Mouse (Mus musculus) heart, postnatal 14 days (tissue): Measurements from ENCODE around the gene Nrip3. TPM values are rescaled to one million over a fixed set of nuclear protein-coding genes. Genes with fewer than 3 reads are reported as not detected.
A peak's percentile ranks its signal among the peaks of the same experiment; 100 is the strongest.

Experiments used
- DNase-seq, 2 experiments: peaks; one replicate each; pipeline ENCODE4 v3.0.0; 2021 to 2022
- intact Hi-C: fragments of 180-260 bp; cut with DNase I; formaldehyde crosslinking; loops from one replicate; pipeline ENCODE4 v1.15.1; 2025
- total RNA-seq, 2 experiments: library from RNA; stranded (reverse); gene quantifications; 2 replicates each; pipeline ENCODE4 v1.2.3; 2021

The Nrip3 gene
- total RNA-seq, 2 experiments from 2014 or later = 0.20 to 0.29 TPM

GRCm38 (mm10) chr7:109768699-109769383, 13.0 kb downstream of the Nrip3 start:
- intact Hi-C loops = no loop called here
- DNase-seq = no peak

GRCm38 (mm10) chr7:109767575-109768350, 14.1 kb downstream of the Nrip3 start:
- intact Hi-C loops = no loop called here
- no peak for DNase-seq

- no peak for DNase-seq
- intact Hi-C loops = no loop called here
Measured at GRCm38 (mm10) chr7:109764009-109764408, 17.8 kb downstream of the Nrip3 start.

GRCm38 (mm10) chr7:109756291-109756690, 25.5 kb downstream of the Nrip3 start:
- intact Hi-C loops = no loop called here
- no peak for DNase-seq

- intact Hi-C loops = no loop called here
- no peak for DNase-seq
Measured at GRCm38 (mm10) chr7:109754034-109754433, 27.8 kb downstream of the Nrip3 start.

- peak; percentile 84 to 87 for DNase-seq
- intact Hi-C loops = no loop called here
Measured at GRCm38 (mm10) chr7:109752008-109752925, 29.6 kb downstream of the Nrip3 start, which contains the start of gene Tmem9b. Gene Tmem9b, minus strand, starts transcription at chr7:109752875.

- DNase-seq = no peak
- intact Hi-C loops = no loop called here
Measured at GRCm38 (mm10) chr7:109751427-109752007, 30.3 kb downstream of the Nrip3 start.

GRCm38 (mm10) chr7:109747747-109748146, 34.1 kb downstream of the Nrip3 start:
- no peak for DNase-seq
- intact Hi-C loops = no loop called here

- DNase-seq = no peak
- intact Hi-C loops = no loop called here
Measured at GRCm38 (mm10) chr7:109741703-109742102, 40.1 kb downstream of the Nrip3 start.

- intact Hi-C loops = no loop called here
- DNase-seq = no peak
Measured at GRCm38 (mm10) chr7:109741060-109741459, 40.8 kb downstream of the Nrip3 start.

GRCm38 (mm10) chr7:109739822-109740370, 41.9 kb downstream of the Nrip3 start:
- intact Hi-C loops = no loop called here
- DNase-seq = no peak

GRCm38 (mm10) chr7:109734806-109735205, 47.0 kb downstream of the Nrip3 start:
- intact Hi-C loops = no loop called here
- DNase-seq = no peak

GRCm38 (mm10) chr7:109731626-109732025, 50.2 kb downstream of the Nrip3 start, which contains the start of gene Ascl3:
Gene Ascl3, minus strand, starts transcription at chr7:109731726.
- no peak for DNase-seq
- intact Hi-C loops = no loop called here

GRCm38 (mm10) chr7:109723697-109724096, 58.1 kb downstream of the Nrip3 start, which contains the start of gene BC051019:
Gene BC051019, minus strand, starts transcription at chr7:109723850.
- intact Hi-C loops = no loop called here
- no peak for DNase-seq

GRCm38 (mm10) chr7:109723114-109723513, 58.7 kb downstream of the Nrip3 start:
- intact Hi-C loops = no loop called here
- no peak for DNase-seq

GRCm38 (mm10) chr7:109722618-109723017, 59.2 kb downstream of the Nrip3 start:
- intact Hi-C loops = no loop called here
- DNase-seq = no peak

- peak; percentile 28 to 63 for DNase-seq
- intact Hi-C loops = loop anchor here (2.0 kb wide), 1 partner anchor 190 kb away; no protein-coding TSS in a partner anchor
Measured at GRCm38 (mm10) chr7:109719286-109719685, 62.5 kb downstream of the Nrip3 start.

- DNase-seq = no peak
- intact Hi-C loops = no loop called here
Measured at GRCm38 (mm10) chr7:109713434-109713982, 68.3 kb downstream of the Nrip3 start.

GRCm38 (mm10) chr7:109712198-109712597, 69.6 kb downstream of the Nrip3 start:
- intact Hi-C loops = no loop called here
- DNase-seq = no peak

GRCm38 (mm10) chr7:109710069-109710468, 71.8 kb downstream of the Nrip3 start:
- DNase-seq = no peak
- intact Hi-C loops = no loop called here
